Mouse (Mus musculus) lung, embryonic 15.5 days (tissue): ENCODE results near the gene Nradd. TPM values are rescaled to one million over a fixed set of nuclear protein-coding genes. Genes with fewer than 3 reads are reported as not detected.

Source experiments
- ATAC-seq: fragments of 200-750 bp; cut with Nextera tagmentation; 2 replicates; pipeline ENCODE4 v1.8.0; 2017; ENCODE audit warnings: moderate number of reproducible peaks, borderline replicate concordance; ENCODE audit not compliant: low FRiP score, low TSS enrichment; ENCODE audit errors: extremely low read depth
- H3K27ac ChIP-seq: fragments of 300-500 bp; sonication (generic); 2 replicates; pipeline ENCODE4 v1.5.1; 2015; ENCODE audit warnings: moderate library complexity, mild to moderate bottlenecking, inconsistent platforms
- H3K27me3 ChIP-seq: fragments of 300-500 bp; sonication (generic); 2 replicates; pipeline ENCODE4 v1.6.1; 2015; ENCODE audit warnings: inconsistent platforms
- H3K36me3 ChIP-seq: fragments of 300-500 bp; sonication (generic); 2 replicates; pipeline ENCODE4 v1.6.1; 2015; ENCODE audit warnings: inconsistent platforms
- H3K4me1 ChIP-seq: fragments of 300-500 bp; sonication (generic); 2 replicates; pipeline ENCODE4 v1.6.1; 2015; ENCODE audit warnings: inconsistent platforms
- H3K4me2 ChIP-seq: fragments of 300-500 bp; sonication (generic); 2 replicates; pipeline ENCODE4 v1.6.1; 2015; ENCODE audit warnings: inconsistent platforms, mild to moderate bottlenecking, moderate library complexity
- H3K4me3 ChIP-seq: fragments of 300-500 bp; sonication (generic); 2 replicates; pipeline ENCODE4 v1.5.1; 2015; ENCODE audit warnings: mild to moderate bottlenecking, inconsistent platforms
- H3K9ac ChIP-seq: fragments of 300-500 bp; sonication (generic); 2 replicates; pipeline ENCODE4 v1.6.1; 2015; ENCODE audit warnings: inconsistent platforms
- H3K9me3 ChIP-seq: fragments of 300-500 bp; sonication (generic); 2 replicates; pipeline ENCODE4 v1.6.1; 2016; ENCODE audit warnings: inconsistent platforms
- WGBS: fragments of 180-500 bp; shearing (Covaris S2); methylation state at CpG from one replicate; pipeline ENCODE4 v1.1.7; 2015; 5-methylcytosine and 5-hydroxymethylcytosine counted together
- microRNA-seq: library from miRNA; unstranded; fragments of <30 nt; microRNA quantifications from one replicate; pipeline ENCODE4, GENCODE M21; 2016
- polyA plus RNA-seq: library from polyadenylated mRNA; unstranded; fragments of >200 nt; fragmentation: Nextera tagmentation; extraction: Ambion mirVana; gene quantifications from 2 replicates; pipeline ENCODE4 v1.2.1, GENCODE M21; 2015

Nradd gene
- polyA plus RNA-seq, 1 experiment from 2014 or later, result 55.6 TPM

DNA sequence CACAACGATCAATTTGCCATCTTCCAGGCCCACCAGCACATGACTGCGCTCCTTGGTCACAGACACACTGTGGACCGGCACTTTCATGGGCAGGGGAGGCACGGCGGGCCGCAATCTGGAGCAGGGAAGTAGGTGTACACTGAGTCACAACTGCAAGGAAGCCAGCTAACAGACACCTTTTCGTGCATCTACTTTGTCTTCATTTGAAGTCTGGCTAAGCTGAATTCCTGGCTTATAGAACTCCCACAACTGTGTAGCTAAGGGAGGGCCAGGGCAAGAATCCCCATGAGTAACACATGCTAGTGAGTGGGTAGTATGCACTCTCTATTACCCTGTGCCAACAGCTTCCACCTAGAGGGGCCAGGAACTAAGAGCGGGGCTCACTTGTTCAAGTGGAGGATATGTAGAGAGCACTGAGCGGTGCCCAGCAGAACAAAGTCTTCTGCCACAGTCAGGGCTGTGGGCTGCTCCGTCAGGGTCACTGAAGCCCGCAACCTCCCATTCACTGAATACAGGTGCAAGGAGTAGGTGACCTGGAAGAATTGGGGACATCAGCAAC lies 1.2 kb upstream of the Nradd start:
- Histone ChIP-seq H3K9ac (peak overlapping the region; percentile 58), H3K4me3 (peak overlapping the region; percentile 56), H3K27ac (peak overlapping the region; percentile 87), H3K9me3 (no peaks in the 10 kb centered on the region), H3K36me3 (peaks cover 11% of the 10 kb centered on the region), H3K27me3 (no peaks in the 10 kb centered on the region), H3K4me2 (peak overlapping the region; percentile 90), H3K4me1 (peaks cover 18% of the 10 kb centered on the region)
- WGBS, result 66% methylated on average over 11 of the region's 11 CpGs
- ATAC-seq, result no peak

DNA sequence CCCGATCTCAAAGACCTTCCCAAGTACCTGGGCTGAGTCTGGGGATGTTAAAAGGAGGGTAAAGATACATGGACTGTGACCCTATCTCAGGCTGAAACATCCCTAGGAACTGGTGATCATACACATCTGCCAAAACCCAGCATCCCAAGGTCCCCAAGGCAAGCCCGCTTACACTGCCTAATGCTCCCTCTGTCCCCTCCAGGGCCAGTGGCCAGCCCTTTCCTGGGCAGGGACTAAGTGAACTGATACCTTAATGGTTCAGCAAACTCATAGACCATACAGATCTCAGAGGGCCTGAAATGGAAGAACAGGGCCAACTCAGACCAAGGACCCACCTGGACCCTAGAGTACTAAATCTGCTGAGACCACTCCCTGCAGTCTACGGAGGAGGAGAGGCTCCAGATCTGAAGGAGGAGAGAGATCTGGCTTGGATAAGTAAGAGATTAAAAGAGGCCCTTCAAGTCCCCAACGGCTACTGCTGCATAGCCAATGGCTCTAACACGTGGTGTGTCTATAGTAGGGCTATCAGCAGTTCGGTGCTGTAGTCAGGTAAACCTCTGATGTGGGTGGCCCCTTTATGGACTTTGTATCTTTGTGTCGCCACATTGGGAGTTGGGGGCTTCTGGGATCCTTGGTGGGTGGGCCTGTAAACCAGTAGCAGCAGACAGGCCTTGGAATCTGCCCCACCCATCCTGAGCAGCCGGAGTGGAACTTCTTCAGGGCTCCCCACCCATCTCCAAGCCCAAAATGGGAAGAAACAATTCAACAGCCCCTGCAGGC lies 646 bp downstream of the Nradd start:
- Histone ChIP-seq H3K4me3 (peak overlapping the region; percentile 56), H3K36me3 (peaks cover 28% of the 10 kb centered on the region), H3K9ac (peak overlapping the region; percentile 58)

DNA sequence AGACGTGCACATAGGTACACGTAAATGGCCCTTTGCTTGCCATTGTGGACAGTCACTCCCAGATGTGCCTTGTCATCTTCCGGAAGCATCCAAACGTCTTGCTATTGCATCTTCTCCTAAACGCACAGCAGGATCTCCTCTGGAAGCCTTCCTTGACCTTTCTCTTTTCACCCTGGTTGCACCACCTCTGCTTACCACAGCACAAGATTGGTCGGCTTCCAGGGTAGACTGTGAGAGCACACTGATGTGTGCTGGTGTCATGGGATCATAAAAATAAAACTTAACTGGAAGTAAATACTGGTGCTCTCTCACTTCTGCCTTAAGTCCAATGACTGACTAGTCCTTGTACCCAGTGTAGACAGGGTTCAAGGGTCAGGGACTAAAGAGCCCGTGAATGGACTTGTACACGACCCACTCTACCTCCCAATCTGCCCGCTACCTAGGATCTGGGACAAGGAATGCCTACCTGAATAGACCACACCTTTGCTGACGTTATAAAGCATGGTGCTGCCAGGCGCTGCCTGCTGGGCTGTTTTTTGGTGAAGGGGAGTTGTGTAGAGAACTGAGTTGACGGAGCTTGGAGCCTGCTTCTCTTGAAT lies 1.5 kb downstream of the Nradd start:
- no peak overlapping the region for H3K27ac ChIP-seq
- H3K36me3 ChIP-seq, result peaks cover 37% of the 10 kb centered on the region
- no peak overlapping the region for H3K4me3 ChIP-seq
- no peaks in the 10 kb centered on the region for H3K9me3 ChIP-seq
- no peak overlapping the region for H3K9ac ChIP-seq
- no peak overlapping the region for H3K4me2 ChIP-seq
- no peaks in the 10 kb centered on the region for H3K27me3 ChIP-seq
- peaks cover 18% of the 10 kb centered on the region for H3K4me1 ChIP-seq
- 68% methylated on average over 12 of the region's 12 CpGs for WGBS
- ATAC-seq, result no peak

More for the DNA sequence above, 646 bp downstream of the Nradd start:
- Histone ChIP-seq H3K9me3 (no peaks in the 10 kb centered on the region), H3K27me3 (no peaks in the 10 kb centered on the region), H3K4me2 (peak overlapping the region; percentile 90), H3K27ac (peak overlapping the region; percentile 87), H3K4me1 (peaks cover 18% of the 10 kb centered on the region)
- no peak for ATAC-seq
- WGBS, result 31% methylated on average over 8 of the region's 8 CpGs

DNA sequence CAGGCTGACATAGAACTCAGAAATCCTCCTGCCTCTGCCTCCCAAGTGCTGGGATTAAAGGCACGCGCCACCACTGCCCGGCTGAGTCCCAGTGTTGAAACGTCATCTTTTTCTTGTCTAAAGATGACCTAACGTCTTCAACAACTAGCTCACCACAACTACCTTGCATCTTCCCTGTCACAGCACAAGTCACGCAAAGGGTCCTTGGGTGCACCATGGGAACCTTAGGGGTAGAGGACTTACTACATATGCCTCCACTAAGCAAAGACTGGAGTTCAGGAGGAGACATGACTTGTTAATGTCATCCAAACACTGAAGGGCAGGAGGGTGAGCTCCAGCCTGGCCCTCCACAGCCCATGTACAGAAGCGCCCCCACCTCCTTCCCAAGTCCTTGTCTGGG lies 3.6 kb downstream of the Nradd start:
- H3K4me1 ChIP-seq, result peaks cover 18% of the 10 kb centered on the region
- WGBS, result 92% methylated on average over 7 of the region's 7 CpGs
- no peaks in the 10 kb centered on the region for H3K27me3 ChIP-seq
- H3K9me3 ChIP-seq, result no peaks in the 10 kb centered on the region
- no peak overlapping the region for H3K4me2 ChIP-seq
- no peak overlapping the region for H3K27ac ChIP-seq
- ATAC-seq, result no peak
- no peak overlapping the region for H3K9ac ChIP-seq
- H3K36me3 ChIP-seq, result peaks cover 48% of the 10 kb centered on the region
- no peak overlapping the region for H3K4me3 ChIP-seq

DNA sequence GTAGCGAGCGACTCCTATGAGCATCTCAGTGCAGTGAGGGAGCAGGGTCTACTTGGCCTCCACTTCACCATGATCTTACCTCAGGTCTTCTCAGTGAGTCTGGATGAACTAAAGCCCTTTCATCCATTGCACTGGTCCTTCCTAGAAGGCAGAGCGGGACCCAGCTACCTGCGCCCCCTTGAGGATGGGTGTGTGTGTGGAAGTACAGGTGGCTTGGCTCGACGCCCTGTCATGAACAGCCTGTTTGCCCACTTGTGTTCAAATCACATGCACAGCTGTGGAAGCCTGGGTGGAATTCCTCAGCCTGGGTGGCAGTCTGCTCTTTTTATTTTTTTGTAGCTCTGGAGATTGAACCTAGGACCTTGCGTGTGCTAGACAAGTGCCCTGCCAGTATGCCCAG lies 4.1 kb downstream of the Nradd start:
- 70% methylated on average over 7 of the region's 7 CpGs for WGBS
- no peak overlapping the region for H3K27ac ChIP-seq
- no peaks in the 10 kb centered on the region for H3K9me3 ChIP-seq
- peaks cover 53% of the 10 kb centered on the region for H3K36me3 ChIP-seq
- peaks cover 13% of the 10 kb centered on the region for H3K4me1 ChIP-seq
- H3K27me3 ChIP-seq, result no peaks in the 10 kb centered on the region
- no peak overlapping the region for H3K9ac ChIP-seq
- no peak for ATAC-seq
- no peak overlapping the region for H3K4me3 ChIP-seq
- H3K4me2 ChIP-seq, result no peak overlapping the region

DNA sequence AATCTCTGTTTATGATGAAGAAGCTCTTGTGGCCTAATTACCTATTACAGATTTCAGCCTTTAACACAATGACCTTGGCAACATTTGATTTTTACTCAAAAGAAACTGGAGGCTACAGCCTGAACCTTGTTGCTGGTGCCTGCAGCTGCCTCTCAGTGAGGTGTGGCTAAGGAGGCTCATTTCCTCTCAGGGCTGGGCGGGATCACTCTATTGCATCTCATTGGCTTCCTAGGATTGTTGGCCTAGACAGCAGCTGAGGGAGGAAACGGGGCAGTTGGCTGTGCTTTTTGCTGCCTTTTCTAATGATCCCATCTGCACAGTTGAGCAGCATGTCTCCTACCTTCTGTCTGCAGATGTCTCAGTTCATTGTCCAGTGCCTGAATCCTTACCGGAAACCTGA lies 7.2 kb downstream of the Nradd start:
- no peak overlapping the region for H3K27ac ChIP-seq
- WGBS, result 73% methylated on average over 3 of the region's 3 CpGs
- H3K4me1 ChIP-seq, result no peaks in the 10 kb centered on the region
- no peak overlapping the region for H3K9ac ChIP-seq
- no peak for ATAC-seq
- no peaks in the 10 kb centered on the region for H3K27me3 ChIP-seq
- H3K4me2 ChIP-seq, result no peak overlapping the region
- peaks cover 66% of the 10 kb centered on the region for H3K36me3 ChIP-seq
- H3K4me3 ChIP-seq, result no peak overlapping the region
- H3K9me3 ChIP-seq, result no peaks in the 10 kb centered on the region

DNA sequence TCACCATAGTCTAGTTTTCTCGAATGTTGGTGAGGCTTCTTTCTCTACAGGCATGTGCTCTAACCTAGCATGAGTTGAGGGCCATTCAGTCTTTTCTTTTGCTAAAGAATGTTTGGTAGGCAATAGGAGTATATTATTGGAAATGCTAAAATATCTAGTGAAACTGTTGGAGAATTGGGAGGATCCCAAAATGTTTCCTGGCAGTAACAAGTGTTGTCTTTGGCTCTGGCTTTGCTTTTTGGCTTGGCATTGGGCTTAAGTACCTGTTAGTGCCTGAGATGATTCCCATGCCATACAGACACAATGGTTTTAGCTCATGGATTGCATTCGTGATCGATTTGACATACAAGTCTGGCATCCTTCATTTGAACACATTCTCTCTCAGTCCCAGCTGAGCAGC lies 12.8 kb downstream of the Nradd start:
- H3K27me3 ChIP-seq, result no peaks in the 10 kb centered on the region
- no peaks in the 10 kb centered on the region for H3K4me1 ChIP-seq
- no peak overlapping the region for H3K4me3 ChIP-seq
- no peak overlapping the region for H3K9ac ChIP-seq
- H3K4me2 ChIP-seq, result no peak overlapping the region
- no peaks in the 10 kb centered on the region for H3K9me3 ChIP-seq
- no peak for ATAC-seq
- 81% methylated on average over 3 of the region's 3 CpGs for WGBS
- peaks cover 43% of the 10 kb centered on the region for H3K36me3 ChIP-seq
- no peak overlapping the region for H3K27ac ChIP-seq

DNA sequence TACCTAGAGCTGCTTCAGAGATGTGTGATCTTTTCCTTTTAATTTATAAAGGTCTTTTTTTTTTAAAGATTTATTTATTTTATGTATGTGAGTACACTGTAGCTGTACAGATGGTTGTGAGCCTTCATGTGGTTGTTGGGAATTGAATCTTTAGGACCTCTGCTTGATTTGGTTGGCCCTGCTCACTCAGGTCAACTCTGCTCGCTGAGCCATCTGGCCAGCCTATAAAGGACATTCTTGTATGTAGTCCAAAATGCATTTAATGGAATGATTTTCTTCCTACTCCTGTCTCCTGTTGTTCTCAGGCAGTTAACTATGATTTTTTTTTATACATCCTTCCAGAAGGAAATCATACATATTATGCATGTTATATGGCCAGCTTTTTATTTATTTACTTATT lies 40.7 kb downstream of the Nradd start:
- H3K4me1 ChIP-seq, result no peaks in the 10 kb centered on the region
- no peaks in the 10 kb centered on the region for H3K27me3 ChIP-seq
- WGBS, result 72% methylated on average over 1 of the region's 1 CpGs
- no peak for ATAC-seq
- peaks cover 12% of the 10 kb centered on the region for H3K36me3 ChIP-seq
- H3K9me3 ChIP-seq, result no peaks in the 10 kb centered on the region
- no peak overlapping the region for H3K9ac ChIP-seq
- H3K4me2 ChIP-seq, result no peak overlapping the region
- H3K27ac ChIP-seq, result no peak overlapping the region
- no peak overlapping the region for H3K4me3 ChIP-seq

DNA sequence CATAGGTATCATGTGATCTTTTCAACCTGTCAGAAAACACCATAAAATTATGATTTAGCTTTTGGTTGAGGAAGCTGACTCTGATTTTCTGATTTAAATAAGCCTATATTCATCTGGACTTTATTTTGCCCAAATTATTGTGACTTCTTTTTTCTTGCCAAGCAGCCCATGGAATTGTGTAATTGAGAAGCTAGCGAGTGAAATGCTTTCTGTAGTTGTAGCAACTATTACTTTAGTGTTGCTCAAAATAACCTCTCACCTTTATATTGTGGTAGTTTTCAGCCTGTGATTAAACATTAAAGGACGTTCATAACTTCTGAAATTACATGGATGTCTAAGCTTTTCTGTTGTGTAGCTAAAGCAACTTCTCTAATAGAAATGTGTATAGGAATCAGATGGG lies 42.1 kb downstream of the Nradd start:
- WGBS, result 92% methylated on average over 2 of the region's 2 CpGs
- Histone ChIP-seq H3K27me3 (no peaks in the 10 kb centered on the region), H3K4me3 (no peak overlapping the region), H3K9ac (no peak overlapping the region), H3K4me2 (no peak overlapping the region), H3K36me3 (peaks cover 22% of the 10 kb centered on the region), H3K27ac (no peak overlapping the region), H3K9me3 (no peaks in the 10 kb centered on the region), H3K4me1 (no peaks in the 10 kb centered on the region)
- no peak for ATAC-seq

Small RNA genes lying within 50 kb of the gene (microRNA-seq; reads per million reads assigned to microRNA genes)
- gene Mir8107, result not detected

Other genes starting within 250 kb of the Nradd start
- 16.2 and 19.1 TPM in 2 replicates for gene Ptpn23, start 216.2 kb downstream of the Nradd start, polyA plus RNA-seq
- 2.9 and 3.7 TPM in 2 replicates for gene Ngp, start 204.7 kb downstream of the Nradd start, polyA plus RNA-seq
- 7.6 and 8.9 TPM in 2 replicates for gene Klhl18, start 147.8 kb downstream of the Nradd start, polyA plus RNA-seq
- 1.4 and 1.8 TPM in 2 replicates for gene Kif9, start 147.5 kb downstream of the Nradd start, polyA plus RNA-seq
- 33.0 and 33.4 TPM in 2 replicates for gene Setd2, start 91.9 kb downstream of the Nradd start, polyA plus RNA-seq
- 3.6 and 4.2 TPM in 2 replicates for gene Nbeal2, start 29.7 kb upstream of the Nradd start, polyA plus RNA-seq
- 151 TPM in 2 replicates for gene Ccdc12, start 32.1 kb upstream of the Nradd start, polyA plus RNA-seq
- 19.8 and 68.6 TPM in 2 replicates for gene Myl3, start 117.4 kb upstream of the Nradd start, polyA plus RNA-seq
- gene Pth1r, start 122.7 kb upstream of the Nradd start, polyA plus RNA-seq, result 78.8 and 79.7 TPM in 2 replicates
- gene Prss42, start 173.7 kb upstream of the Nradd start, polyA plus RNA-seq, result not detected in 2 replicates
- gene Prss44, start 189.5 kb upstream of the Nradd start, polyA plus RNA-seq, result not detected in 2 replicates
- not detected in 2 replicates for gene Prss43, start 202.2 kb upstream of the Nradd start, polyA plus RNA-seq
- not detected in 2 replicates for gene Prss45, start 210.1 kb upstream of the Nradd start, polyA plus RNA-seq
- gene Prss46, start 220.1 kb upstream of the Nradd start, polyA plus RNA-seq, result not detected in 2 replicates
- 0.14 TPM in 1 of 2 replicates, not detected in the other for gene Prss50, start 233.5 kb upstream of the Nradd start, polyA plus RNA-seq